In the genomic region with DNA sequence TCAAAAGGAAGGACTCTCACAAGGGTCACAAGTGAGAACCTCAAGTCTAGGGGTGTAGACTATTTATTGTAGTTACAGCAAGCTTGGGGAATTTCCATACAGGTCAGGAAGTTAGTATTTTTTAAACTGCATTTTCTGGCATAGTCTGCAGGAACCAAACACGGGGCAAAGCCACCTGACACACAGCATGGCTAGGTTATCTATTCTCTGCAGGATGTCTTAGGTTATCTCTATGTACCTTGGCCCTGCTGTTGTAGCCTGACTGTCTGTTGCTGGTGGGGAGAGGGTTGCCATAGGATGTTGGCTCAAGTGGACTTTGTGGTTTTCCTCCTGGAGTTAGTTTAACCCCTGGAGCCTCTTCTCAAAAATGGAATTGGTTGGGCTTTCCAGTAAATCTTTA, we compare ENCODE assay signal across 1 mouse cellular context.
TF ChIP-seq lines count a peak whose summit lies in the region.

No protein-coding gene starts in this region.

TF ChIP-seq in MEL, 35 proteins besides CTCF, POLR2A, EP300 and RAD21 (continued from another document):
- TF ChIP-seq GATA1 (IDR thresholded peaks at IDR 0.05; ENCODE audit: low read depth, low read length) = peak; percentile 72
- TF ChIP-seq TCF12 (IDR thresholded peaks at IDR 0.05; ENCODE audit: low read depth, low read length) = peak; percentile 86
- no peak for TF ChIP-seq HCFC1 (IDR thresholded peaks at IDR 0.05; ENCODE audit: low read depth, low read length)
- TF ChIP-seq SIN3A (IDR thresholded peaks at IDR 0.05; ENCODE audit: low read length) = 0 out of 2 replicates have a peak, but pooled peaks have one; percentile 19
- TF ChIP-seq POLR2AphosphoS5 (IDR thresholded peaks at IDR 0.05; ENCODE audit: borderline replicate concordance, low read depth, low read length) = no peak
- no peak for TF ChIP-seq ZMIZ1 (IDR thresholded peaks at IDR 0.05; ENCODE audit: low read depth, low read length)
- no peak for TF ChIP-seq MEF2A (IDR thresholded peaks at IDR 0.05; ENCODE audit: extremely low read depth, insufficient replicate concordance, low read depth, low read length, poor library complexity, severe bottlenecking)
- no peak for TF ChIP-seq TBP (IDR thresholded peaks at IDR 0.05; ENCODE audit: low read depth, low read length)
- peak; percentile 83 for TF ChIP-seq ETS1 (IDR thresholded peaks at IDR 0.05; ENCODE audit: low read depth, low read length)
- peak; percentile 57 for TF ChIP-seq USF1 (IDR thresholded peaks at IDR 0.05; ENCODE audit: low read depth, low read length)
- TF ChIP-seq ELF1 (IDR thresholded peaks at IDR 0.05; ENCODE audit: low read depth, low read length) = no peak
- no peak for TF ChIP-seq JUND (IDR thresholded peaks at IDR 0.05; ENCODE audit: low read depth, low read length)
- no peak for TF ChIP-seq ZC3H11A (IDR thresholded peaks at IDR 0.05; ENCODE audit: low read depth, low read length)
- no peak for TF ChIP-seq POLR2AphosphoS2 (IDR thresholded peaks at IDR 0.05; ENCODE audit: low read length)
- TF ChIP-seq USF2 (IDR thresholded peaks at IDR 0.05; ENCODE audit: borderline replicate concordance in 1 of 2, insufficient read depth in 1 of 2, low read depth in 1 of 2, low read length in 2 of 2) = no peak
